Mouse (Mus musculus): ENCODE measurements around the gene Usp2.

The Usp2 gene

DNA sequence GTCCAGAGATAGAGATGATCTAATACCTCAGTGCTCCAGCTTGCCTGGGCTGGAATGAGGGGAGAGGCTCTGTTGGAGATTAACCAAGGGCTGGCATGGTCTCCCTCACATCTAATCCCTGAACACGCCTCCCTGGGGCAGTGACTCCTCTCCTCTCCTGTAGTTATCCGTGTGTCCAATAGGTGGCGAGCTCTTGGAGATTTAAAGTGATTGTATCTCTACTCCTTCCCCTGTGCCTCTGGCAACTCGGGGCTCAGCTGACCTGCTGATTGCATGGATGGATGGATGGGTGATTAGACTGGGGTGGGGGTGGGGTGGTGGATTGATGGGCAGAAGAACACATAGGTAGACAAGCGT is 9.9 kb downstream of the Usp2 start:
- DNase-seq, result peak; percentile 83 to 86

DNA sequence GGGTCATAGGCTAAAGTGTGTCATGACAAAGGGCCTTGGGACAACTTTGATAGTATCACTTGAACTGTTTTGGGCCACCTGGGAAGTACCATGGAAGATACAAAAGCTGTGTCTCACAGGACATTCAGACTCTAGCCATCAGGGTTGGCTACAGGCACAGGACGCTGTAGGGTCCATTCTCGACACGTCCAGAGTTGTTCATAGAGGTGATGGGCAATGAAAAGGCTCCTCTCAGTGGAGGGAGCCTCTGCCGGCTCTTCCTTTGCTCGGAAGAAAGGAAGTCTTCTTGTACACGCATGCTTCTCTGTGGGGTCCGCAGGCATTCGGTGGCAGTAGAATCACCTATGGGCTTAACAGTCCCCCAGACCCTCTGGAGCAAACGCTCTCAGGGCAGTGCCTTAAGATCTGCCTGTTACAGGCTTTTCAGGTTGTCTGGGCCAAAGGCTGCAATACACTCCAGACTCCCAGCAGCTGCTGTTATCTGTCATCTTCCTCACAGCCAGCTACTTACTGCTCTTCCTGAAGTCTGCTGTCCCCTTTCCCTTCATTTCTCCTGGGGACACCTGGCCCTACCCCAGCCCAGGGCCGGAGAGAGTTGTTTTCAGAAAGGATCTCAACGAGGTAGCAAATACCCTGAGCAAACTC is 10.6 kb downstream of the Usp2 start:
- no peak for DNase-seq

DNA sequence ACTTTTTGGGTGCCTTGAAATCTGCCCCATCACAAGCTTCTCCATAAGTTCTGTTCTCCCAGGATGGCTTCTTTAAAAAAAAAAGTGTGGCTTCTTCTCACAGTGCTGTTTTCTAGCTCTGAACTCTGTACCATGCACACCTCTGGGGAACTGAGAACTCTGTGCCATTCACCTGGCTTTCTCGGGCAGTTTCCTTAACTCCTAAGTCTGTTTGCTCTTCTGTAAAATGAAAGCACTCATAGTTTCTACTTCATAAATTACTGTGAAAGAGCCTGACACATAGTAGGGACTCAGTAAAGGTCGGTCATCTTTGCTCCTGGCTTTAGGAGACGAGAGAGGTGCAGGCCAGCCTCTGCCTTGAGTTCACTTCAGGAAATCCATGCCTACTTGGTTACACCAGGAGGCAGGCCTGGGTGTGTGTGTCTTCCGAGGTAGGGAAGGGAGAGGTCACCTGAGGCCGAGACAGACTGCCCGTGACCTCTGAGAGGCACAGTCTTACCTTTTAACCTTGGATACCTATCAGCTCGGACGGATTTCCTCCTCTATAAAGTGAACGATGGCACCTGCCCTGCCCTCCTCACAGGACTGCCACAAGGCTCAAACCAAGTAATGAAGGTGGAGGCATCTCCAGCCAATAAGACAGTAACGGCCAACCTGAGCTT is 11.4 kb downstream of the Usp2 start:
- DNase-seq, result no peak

DNA sequence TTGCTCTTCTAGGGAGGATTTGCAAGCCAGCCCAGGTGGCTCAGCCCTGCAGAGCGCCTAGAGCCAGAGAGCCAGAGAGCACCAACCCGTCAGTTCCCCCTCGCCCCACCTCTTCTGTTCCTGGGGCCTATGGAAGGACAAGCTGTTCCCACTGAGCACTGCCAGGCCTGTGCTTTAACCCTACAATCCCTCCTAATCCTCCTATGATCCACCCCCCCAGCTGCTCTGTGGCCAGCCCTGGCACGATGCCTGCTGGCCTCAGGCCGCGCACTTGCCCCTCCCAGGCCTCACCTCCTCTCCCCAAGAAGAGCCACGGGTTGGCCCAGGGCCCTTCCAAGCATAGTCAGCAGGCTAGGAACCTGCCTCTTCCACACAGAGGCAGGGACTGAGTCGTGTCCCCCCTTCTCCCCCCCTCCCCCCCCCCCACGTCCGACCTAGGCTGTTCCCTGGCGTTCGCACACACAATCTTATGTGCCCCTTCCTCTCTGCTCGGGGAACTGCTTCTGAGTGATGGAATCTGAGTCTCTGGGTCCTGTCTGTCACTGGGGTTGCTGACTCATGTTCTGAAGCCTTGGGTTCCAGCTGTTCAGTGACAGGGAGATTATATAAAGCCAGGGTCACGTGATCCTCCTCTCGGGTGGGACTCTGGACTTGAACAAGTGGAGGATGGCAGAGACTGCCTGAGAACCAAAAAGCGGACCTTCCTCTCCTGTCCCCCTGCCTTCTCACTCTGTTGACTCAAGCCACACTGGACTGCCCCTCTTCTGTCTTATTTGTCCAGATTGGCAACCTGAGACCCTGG is 12.3 kb downstream of the Usp2 start:
- peak; percentile 91 to 95 for DNase-seq

DNA sequence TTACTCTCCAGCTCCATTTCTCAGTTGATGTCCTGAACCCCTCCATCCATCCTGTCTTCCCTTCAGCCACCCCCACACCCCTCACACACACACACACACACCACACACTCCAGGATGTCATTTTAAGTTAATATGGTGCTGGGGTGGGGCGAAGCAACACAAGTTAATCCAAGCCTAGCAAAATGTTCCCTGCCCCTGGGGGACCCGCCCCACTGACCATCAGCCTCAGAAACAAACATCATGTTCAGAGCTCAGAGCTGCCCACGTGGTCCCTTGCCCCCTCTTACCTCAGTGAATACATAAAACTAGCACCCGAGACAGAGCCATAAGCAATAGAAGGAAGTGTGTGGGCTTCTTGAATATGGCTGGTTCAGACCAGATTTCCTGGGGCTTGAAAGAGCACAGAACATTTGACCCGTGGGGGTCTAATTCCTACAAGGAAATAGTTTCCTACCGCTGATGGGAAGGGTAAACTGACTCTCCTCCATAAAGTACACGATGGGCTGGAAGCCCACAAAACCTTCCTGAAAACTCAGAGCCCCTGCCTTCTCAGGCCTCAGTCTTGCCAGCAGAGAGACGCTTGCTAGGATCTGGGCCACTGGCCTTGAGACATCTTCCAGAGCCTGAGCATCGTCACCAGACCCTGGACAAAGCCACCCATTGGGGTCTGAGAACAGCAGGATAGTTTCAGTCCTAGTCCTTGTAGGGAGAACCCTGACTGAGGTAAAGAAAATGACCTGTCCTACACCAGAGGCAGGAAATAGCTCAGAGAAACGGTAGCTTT is 13.4 kb downstream of the Usp2 start:
- no peak for DNase-seq

DNA sequence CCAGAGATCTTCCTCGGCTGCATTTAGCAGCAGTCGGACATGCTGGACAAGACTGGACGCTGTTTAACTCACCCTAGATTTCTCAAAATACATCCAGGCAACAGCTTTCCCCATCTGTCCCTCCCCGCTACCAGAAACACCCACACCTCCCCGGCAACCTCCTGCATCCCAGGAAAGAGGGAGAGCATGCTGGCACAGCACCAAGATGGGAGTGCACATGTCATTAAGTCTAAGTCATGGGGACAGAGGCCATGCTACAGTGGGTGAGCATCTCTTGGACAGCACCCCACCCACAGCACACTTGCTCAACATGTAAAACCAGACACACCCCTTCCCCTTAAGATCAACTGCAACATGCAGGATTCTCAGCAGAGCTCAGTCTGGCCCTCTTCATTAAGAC is 14.1 kb downstream of the Usp2 start:
- DNase-seq, result no peak

DNA sequence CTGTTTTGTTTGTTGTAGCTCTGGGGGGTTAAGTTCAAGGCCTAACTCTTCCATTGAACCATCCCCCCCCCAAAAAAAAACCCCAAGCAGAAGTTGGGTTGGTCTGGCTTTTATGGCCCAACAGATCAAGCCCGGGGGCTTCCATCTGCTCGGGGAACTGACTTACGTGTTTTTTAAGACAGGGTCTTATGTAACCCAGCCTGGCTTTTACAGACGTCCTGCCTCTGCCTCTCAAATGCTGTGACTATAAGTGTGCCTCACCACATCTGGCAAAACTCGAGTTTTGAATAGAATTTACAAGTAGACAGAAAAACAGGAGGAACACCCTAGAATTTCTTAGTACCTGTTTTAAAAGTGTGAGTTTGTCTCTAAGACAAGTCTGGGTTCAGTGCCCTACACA is 14.8 kb downstream of the Usp2 start:
- no peak for DNase-seq

DNA sequence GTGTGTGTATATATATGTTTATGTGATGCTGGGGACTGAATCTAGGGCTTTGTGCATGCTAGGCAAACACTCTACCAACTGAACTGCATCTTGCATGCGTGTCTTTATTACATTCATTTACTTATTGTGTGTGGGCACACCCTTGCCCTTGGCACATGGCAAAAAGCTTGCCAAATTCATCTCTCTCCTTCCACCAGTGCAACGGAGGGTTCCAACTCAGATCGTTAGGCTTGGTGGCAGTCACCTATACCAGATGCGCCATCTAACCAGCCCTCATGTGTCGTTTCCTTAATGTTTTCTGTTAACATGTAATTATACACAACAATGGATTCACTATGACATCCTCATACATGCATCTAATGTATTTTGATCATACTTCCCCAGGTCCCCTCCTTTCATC is 15.4 kb downstream of the Usp2 start:
- no peak for DNase-seq

DNA sequence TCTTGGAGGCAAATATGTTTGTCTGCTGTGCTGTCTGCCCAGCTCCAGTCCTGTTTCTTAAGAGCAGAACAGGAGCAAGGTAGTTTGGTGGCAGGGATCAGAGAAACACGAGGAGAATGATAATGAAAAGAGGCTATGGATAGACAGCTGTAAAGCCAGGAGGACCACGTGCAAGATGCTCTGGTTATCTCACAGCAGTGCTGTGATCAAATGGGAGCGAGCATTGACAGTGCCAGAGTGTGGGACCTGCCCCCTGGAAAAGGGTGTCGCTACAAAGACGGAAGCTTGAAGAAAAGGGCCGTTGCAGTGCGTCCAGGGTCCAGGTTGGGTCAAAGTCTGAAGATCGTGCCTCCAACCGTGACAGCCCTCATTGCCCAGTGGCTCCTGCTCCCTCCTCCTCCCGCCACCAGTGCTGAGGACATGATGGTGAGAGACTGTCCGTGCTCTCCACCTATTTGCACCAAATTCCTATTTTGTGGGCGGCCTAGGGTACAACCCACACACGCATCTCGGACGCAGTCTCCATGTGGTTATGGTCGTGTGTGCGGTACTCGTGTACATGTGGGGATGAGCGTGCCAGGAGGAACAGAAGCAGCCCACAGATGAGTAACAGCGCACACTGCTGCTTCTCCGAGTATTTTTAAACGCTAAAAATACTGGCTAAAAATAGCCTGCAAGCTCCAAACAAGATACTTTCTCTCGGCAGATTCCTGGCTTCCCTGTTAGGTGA is 16.7 kb downstream of the Usp2 start:
- DNase-seq, result no peak

DNA sequence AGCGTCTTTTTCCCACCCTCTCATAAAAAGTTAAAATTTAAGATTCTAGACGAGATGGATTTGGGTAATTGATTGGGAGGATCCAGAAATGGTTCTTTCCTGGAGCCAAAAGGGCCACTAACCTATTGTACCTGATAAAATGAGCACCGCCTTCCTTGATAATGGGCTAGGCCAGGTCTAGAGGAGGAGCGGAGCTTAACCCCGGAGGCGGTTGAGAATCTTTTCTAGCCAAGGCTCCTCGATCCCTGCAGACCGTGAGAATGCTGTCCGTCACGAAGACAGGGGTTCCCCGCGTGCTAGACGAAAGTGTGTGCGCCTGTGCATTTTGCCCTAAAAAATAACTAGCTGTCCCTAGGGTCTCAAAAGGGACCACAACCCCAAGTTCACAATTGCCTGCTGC is 17.4 kb downstream of the Usp2 start:
- DNase-seq, result no peak

DNA sequence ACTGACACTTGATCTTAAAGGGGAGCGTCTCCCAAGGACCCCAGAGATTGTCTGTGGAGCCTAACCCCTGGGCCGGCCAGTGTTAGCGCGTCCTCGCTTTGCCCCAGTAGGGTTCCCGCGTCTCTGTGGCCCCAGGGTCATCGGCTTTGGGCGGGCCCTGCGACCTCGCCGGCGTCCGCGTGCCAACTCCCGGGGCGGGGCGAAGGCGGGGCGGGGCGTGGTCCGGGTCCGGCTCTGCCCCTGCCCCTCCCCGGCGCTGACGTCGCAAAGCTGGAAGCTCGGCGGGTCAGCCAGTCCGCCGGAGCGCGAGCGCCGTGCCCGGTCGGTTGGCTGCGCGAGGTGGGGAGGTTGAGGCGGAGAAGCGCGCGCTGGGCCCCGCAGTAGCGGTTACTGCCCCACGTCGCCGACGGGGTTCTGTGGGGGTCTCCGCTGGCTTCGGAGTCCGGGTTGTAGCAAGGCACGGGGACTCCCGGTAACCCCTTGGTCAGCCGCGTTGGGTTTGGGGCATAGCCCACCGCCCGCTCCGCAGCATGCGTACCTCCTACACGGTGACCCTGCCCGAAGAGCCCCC is 17.9 kb downstream of the Usp2 start:
- DNase-seq, result peak; percentile 96 to 97

DNA sequence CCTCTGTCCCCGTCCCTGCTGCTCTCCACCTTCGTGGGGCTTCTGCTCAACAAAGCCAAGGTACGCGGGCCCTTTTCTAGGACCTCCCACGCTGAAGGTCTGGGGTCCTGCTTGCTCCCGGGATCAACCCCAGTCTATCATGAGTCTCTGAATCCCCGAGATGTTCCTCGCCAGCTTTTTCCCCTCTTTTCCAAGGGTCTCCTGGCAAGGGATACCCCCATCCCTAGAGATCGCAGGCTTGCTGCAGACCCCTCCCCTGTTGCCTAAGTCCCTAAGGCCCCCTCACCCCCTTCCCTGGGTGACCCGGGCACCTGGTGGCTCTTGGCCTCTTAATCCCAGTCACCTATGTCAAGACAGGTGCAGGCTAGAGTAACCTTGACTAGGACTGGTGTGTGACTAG is 18.5 kb downstream of the Usp2 start:
- no peak for DNase-seq

DNA sequence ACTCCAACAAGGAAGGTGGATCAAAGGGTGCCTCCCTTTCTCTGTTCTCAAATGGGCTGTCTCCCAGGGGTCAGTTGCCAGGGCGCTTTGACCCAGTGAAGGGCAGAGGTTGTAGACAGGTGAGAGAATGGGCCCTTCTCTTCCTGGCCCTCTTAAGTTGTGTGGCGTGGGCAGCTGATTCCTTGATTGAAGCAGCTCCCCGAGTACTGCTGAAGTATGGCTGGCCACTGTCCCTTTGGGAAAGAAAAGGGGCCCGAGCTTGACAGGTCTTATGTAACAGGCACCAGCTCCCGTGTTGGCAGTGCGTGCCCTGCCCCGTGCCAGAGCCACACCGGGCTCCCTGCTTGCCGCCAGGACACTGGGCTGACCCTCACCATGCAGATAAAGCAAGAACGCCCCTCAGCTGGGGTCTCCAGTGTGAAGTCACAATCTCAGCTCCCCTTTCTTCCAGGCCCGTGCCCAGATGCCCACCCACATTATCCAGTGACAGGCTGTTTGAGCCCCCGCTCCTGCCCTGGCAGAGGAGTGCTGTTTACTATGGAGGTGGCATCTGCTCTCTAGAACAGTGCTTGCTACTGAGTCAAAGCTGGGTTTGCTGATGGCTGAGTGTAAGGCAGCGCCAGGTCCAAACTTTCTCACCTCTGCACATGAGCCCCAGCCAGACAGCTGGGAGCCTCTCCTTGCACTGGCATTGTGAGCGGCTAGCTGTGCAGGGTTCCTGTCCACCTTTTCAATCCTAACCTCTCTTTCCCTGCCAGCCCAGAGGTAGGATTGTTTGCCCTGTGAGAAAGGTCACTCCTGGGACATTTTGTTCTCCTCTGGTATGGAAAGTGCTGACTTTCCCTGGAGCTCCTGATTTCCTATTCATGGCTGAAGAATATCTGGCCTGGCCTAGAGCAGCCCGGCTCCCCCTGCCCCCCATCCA is 19.2 kb downstream of the Usp2 start:
- DNase-seq, result peak; percentile 73 to 78

DNA sequence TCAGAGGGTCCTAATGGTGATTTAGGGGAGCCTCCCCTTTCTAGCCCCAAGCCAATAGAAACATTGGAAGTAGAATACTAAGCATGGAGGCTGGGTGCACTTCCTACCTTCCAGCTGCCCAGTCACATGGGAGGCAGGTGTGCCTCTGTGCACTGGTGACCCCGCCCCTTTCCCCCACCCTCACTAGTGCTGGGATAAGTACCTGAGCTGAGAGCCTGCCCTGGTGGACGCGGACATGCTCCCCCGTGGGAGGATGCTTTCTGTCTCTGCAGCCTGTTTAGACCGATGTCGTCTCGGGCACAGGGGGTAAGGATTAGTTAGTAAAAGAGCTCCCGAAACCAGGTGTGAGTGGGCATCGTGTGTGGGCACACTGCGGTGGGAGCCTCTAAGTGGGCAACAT is 20.1 kb downstream of the Usp2 start:
- DNase-seq, result no peak

DNA sequence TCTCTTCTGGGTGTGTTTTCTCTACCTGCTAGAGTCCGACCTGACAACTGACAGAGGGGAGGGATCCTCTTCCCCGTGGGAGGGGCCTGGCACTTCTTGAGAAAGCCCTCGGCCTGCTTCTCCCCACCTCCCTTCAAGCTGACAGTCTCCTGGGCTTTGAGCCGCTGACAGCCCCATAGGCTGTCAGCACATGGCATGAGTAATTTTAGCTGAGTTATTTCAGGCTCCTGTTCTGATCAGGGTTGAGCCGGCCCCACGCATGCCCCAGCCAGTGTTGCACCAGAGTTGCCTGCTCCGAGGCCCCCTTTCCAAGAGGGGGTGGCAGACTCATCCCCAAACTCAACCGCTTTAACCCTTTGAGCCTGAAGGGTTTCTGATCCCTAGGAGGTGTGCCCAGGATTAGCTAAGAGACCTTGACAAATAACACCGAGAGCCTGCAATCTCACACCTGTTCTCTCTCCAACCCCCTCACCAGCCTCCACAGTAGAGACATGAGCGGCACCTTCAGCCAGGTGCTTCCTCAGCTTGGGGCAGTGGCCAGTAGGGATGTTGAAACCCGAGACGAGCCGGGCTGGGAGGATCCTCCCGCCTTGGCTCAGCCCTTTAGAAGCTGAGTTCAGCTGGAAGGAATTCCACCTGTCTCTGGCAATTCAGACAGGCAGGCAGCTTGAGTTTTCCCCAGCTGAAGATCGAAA is 21.1 kb downstream of the Usp2 start:
- DNase-seq, result no peak

DNA sequence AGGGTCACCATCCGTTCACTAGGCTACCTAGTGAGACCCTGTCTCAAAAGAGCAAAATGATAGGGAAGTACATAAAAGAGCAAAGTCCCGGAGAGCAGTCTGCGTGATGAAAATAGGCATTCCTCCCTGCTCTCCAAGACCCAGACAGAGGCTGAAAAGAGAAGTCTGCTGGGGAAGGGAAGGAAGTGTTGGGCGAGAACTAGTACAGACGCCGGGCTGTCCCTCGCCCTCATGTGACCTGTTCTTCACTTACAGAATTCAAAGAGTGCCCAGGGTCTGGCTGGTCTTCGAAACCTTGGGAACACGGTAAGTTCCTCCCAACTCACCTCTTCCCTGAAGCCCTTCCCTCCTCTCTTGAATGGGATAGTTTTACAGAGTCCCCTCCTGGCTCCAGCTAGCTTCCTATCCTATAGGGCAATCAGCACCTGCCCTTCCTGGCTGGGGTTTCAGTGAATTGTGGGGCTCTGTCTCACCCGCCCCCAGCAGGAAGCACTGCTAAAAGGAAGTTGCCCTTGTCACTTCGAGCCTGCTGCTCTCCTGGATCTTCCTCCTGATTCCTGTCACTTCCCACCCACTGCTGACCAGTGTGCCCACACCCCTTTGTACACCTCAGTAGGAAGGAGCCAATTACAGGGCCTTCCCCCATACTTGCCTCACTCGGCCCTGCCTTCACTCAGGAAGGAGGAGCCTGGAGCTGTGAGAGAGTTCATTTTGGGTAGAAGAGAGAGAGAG is 22.2 kb downstream of the Usp2 start:
- no peak for DNase-seq

DNA sequence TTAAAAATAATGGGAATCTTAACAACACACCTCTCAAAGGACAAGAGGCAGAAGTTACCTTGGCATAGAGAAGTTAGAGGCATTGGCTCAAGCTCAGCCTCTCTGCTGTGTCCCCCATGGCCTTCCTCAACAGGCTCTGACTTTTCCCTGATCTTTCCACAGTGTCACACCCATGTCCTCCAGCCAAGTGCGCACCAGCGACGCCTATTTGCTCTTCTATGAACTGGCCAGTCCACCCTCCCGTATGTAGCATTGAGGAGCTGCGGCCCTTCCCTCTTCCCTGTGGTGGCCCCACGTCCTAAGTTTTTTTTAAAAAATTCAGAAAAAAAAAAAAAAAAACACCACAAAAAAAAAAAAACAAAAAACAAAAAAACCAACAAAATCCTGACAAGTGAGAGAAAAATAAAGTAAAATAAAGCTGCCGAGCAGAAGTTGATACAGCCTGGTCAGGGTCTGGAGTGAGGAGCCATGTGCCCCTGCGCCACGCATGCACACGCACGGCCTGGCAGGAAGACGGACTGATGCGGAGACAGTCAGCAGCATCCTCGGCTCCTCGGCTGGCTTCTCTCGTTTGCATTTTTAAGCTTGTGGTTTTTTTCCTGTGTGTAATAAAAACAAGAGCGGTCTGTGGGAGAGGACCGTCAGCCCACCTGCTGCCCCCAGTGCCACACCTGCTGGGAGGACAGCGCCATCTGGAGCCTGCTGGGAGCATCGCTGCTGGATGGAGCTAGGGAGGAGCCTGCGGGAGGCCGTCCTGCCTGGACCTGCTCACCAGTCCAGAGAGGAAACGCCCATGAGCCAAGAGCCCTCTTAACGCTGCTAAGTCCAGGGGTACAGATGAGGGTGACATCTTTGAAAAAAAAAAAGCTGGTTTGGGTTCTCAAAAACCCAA is 27.0 kb downstream of the Usp2 start:
- peak; percentile 87 for DNase-seq

DNA sequence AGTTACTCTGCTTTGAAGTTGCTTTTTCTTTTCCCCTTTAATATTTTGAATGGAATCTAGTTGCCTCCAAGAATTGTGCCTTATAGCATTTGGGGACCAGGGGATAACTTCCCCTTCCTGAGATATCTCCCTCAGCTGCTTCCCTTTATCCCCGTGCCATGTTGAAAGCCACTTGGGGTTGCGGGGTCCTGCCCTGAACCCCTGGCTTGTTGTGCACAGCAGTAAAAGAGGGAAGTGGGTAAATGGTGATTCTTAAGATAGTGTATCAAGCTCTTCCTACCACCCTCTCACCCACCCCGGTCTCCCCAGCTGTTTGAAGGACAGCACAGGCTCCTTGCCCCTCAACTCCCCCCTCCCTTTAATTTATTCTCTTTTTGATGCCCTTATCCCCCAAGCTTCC is 27.9 kb downstream of the Usp2 start:
- no peak for DNase-seq

DNA sequence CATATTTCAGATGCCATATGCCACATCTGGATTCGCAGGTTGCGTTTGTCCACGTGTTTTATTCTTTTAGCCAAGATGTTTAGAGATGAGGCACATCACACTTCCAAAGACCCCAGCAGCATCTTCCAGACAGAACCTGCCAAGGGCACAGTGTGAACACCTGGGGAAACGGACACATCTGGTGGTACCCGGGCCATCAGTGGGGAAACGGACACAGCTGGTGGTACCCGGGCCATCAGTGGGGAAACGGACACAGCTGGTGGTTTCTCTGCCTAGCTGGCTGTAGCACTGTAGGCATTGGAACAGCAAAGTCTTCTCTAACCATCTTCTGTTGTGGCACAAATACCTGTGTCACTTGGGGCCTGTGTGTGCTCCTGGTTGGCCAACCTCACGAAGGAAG is 29.0 kb downstream of the Usp2 start:
- DNase-seq, result no peak
